Mouse (Mus musculus) CH12.LX (cell line): ENCODE results near the gene Dnal1.
"Not testable (repeated sequence)": the region's sequence is repeated elsewhere in the genome, so short reads cannot be mapped to it uniquely, and the experiment has no call there.

ENCODE experiments used
- BHLHE40 ChIP-seq: IDR thresholded peaks from 2 replicates; pipeline ENCODE4 v1.6.1; 2011; ENCODE audit warnings: mild to moderate bottlenecking, low read depth, low read length, improper control_type of control experiment
- CTCF ChIP-seq, 2 experiments: IDR thresholded peaks in 1 of 2; conservative IDR thresholded peaks in 1 of 2; 2 replicates each; pipeline ENCODE4 v1.5.1; 2011 to 2012; ENCODE audit warnings: low read depth in 2 of 2, low read length in 2 of 2, improper control_type of control experiment in 1 of 2, inconsistent platforms in 1 of 2, mild to moderate bottlenecking in 1 of 2, moderate library complexity in 1 of 2
- E2F4 ChIP-seq: IDR thresholded peaks from 2 replicates; pipeline ENCODE4 v1.6.1; 2011; ENCODE audit warnings: low read depth, low read length, improper control_type of control experiment; ENCODE audit not compliant: insufficient replicate concordance
- GABPA ChIP-seq: IDR thresholded peaks from 2 replicates; pipeline ENCODE4 v1.6.1; 2012; ENCODE audit warnings: low read depth, low read length, improper control_type of control experiment, inconsistent platforms; ENCODE audit not compliant: insufficient replicate concordance
- JUN ChIP-seq: IDR thresholded peaks from 2 replicates; pipeline ENCODE4 v1.6.1; 2011; ENCODE audit warnings: low read depth, mild to moderate bottlenecking, low read length, improper control_type of control experiment, moderate library complexity; ENCODE audit not compliant: insufficient read depth
- JUND ChIP-seq: conservative IDR thresholded peaks from 2 replicates; pipeline ENCODE4 v1.6.1; 2011; ENCODE audit warnings: low read depth, low read length, improper control_type of control experiment
- MXI1 ChIP-seq: IDR thresholded peaks from 2 replicates; pipeline ENCODE4 v1.6.1; 2011; ENCODE audit warnings: mild to moderate bottlenecking, low read depth, low read length, improper control_type of control experiment
- POLR2A ChIP-seq: IDR thresholded peaks from 2 replicates; pipeline ENCODE4 v1.6.1; 2011; ENCODE audit warnings: low read depth, mild to moderate bottlenecking, improper control_type of control experiment, low read length
- POLR2AphosphoS2 ChIP-seq: IDR thresholded peaks from 2 replicates; pipeline ENCODE4 v1.6.1; 2011; ENCODE audit warnings: low read depth, low read length, improper control_type of control experiment
- TBP ChIP-seq: conservative IDR thresholded peaks from 2 replicates; pipeline ENCODE4 v1.6.1; 2011; ENCODE audit warnings: low read depth, low read length, improper control_type of control experiment
- TCF12 ChIP-seq: IDR thresholded peaks from 2 replicates; pipeline ENCODE4 v1.6.1; 2014; ENCODE audit warnings: low read depth, mild to moderate bottlenecking, inconsistent platforms, low read length, improper control_type of control experiment
- ZKSCAN1 ChIP-seq: IDR thresholded peaks from 2 replicates; pipeline ENCODE4 v1.6.1; 2012; ENCODE audit warnings: low read depth, inconsistent platforms, low read length, improper control_type of control experiment, borderline replicate concordance
- ZMIZ1 ChIP-seq: IDR thresholded peaks from 2 replicates; pipeline ENCODE4 v1.6.1; 2012; ENCODE audit warnings: low read depth, mild to moderate bottlenecking, inconsistent platforms, low read length, improper control_type of control experiment

GRCm38 (mm10) chr12:84094666-84095065, 19.5 kb upstream of the Dnal1 start:
- TF ChIP-seq CTCF (conservative IDR thresholded peaks at IDR 0.05 in 1 of 2, IDR thresholded peaks at IDR 0.05 in 1 of 2; ENCODE audit: low read depth in 2 of 2, low read length in 2 of 2); POLR2A; ZKSCAN1; JUND; TBP; GABPA; E2F4; JUN; ZMIZ1; TCF12; BHLHE40; POLR2AphosphoS2; MXI1: not testable (repeated sequence)
